Mouse (Mus musculus) Muller cell, postnatal 12 days (primary cell): Measurements from ENCODE around the gene Cacng5.

Source experiments
- DNase-seq: peaks from one replicate; pipeline ENCODE4 v3.0.0-alpha.2; 2015; ENCODE audit errors: inconsistent ontology term

The Cacng5 gene

GRCm38 (mm10) chr11:107887342-107887741 is 27.5 kb downstream of the Cacng5 start:
- no peak for DNase-seq

DNA sequence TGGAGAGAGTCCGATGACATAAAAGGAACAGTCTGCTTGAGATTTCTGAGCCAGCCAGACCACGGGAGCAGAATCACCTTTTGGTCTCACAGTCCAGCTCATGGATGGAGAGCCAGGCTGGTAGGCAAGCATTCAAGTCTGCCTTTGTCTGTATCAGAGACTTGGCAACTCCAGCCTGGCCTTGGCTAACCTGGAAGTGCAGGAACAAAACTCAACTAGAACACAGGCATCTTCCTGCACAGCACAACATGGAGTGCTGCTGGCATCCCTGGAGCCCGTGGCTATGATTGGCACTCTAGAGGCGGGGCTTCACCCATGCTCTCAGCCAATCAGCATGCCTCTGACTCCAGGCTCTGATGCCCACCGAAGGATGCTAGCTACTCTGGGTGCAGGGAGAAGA is 38.0 kb downstream of the Cacng5 start:
- no peak for DNase-seq

GRCm38 (mm10) chr11:107875861-107876494 is 38.9 kb downstream of the Cacng5 start:
- peak; percentile 43 for DNase-seq

DNA sequence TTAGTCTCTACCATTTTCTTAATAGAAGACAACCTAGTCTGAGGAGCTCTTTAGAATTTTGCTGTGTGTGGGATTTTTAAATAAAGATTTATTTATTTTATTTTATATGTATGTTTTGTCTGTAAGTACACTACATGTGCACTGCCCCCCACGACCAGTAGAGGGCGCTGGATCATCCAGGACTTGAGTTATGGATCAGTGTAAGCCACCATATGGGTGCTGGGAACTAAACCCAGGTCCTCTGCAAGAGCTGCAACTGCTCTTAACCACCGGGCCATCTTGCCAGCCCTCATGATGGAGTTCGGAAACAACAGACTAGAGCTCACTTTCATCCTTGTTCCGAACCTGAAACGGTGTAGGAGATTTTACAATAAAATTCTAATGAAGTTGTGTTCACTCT is 42.1 kb downstream of the Cacng5 start:
- no peak for DNase-seq

GRCm38 (mm10) chr11:107867509-107867908 is 47.3 kb downstream of the Cacng5 start:
- DNase-seq: peak; percentile 36

- DNase-seq: peak; percentile 49
Measured at GRCm38 (mm10) chr11:107865128-107865527, 49.7 kb downstream of the Cacng5 start.

GRCm38 (mm10) chr11:107864024-107864423 is 50.8 kb downstream of the Cacng5 start:
- peak; percentile 62 for DNase-seq

DNA sequence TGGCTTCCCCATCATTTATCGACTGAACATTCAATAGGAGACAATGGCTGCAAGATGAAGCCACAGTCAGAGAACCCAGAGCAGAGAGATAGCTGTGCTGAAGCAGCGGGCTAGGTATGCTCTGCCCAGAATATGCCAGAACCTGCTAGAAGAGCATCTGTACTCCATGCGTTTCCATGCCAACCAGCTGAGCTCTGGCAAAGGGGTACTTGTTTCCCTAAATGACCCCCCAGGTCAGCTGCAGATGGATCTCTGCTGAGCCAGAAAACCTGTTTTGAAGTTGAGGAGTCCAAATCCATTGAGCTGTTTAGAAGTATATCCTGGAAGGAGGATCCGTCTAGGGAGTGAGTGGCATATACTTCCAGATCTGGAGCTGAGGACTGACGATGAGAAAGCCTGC is 53.1 kb downstream of the Cacng5 start:
- DNase-seq: no peak

DNA sequence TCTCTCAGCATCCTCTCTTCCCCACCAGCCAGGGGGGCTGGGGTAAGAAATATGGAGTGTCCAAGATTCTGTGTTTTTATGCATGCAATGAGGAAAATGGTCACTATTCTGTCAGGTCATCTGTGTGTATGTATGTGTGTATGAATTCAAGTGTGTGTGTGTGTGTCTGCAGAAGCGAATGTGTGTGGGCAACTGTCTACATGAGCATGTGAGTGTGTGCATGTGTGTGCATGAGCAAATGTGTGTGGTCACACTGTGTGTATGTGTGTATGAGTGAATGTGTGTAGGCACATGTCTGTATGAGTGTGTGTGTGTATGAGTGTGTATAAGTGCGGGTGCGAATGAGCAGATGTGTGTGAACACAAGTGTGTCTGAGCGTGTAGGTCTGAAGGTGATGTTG is 55.0 kb downstream of the Cacng5 start:
- DNase-seq: no peak

- peak; percentile 52 for DNase-seq
Measured at GRCm38 (mm10) chr11:107859288-107859687, 55.6 kb downstream of the Cacng5 start.

DNA sequence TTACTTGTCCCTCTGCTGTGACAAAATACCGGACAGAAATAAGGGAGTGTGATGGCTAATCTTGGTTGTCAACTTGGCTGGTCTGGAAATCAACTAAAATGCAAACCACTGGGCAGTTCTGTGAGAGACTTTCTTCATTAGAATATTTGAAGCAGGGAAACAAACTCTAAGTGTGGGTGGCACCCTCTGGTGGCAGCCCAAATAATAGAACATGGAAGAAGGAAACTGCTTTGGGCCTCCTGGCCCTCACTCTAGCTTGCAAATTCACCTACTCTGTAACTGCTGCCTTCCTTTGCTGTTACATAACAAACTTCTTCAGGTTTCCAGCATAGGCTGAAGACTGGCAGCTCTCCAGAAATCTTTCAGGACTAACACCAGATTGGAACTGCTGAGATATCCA is 61.8 kb downstream of the Cacng5 start:
- DNase-seq: peak; percentile 64

DNA sequence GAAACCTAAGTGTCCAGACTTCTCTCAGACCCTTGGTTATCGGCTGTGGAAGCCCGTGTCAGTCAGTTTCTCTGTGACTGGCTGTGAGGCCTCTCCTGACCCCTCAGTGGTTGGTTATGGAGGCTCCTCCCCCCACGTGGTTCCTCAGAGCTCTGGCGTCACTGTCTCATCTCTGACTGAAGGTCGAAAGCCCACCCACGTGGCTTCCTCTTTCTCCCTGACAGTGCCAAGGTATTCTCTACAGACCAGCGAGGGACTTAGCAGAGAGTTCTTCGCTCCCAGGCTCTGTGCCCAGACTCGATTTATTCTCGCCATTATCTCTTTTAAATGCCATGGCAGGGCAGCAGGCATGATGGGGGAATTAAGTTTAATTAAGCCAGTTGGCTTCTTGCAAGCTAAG is 65.2 kb downstream of the Cacng5 start:
- peak; percentile 22 for DNase-seq

- no peak for DNase-seq
Measured at GRCm38 (mm10) chr11:107844175-107844574, 70.7 kb downstream of the Cacng5 start.

GRCm38 (mm10) chr11:107833351-107834040 is 81.4 kb downstream of the Cacng5 start:
- no peak for DNase-seq
